Mouse (Mus musculus): Measurements from ENCODE around the gene Usp31. TPM values are rescaled to one million over a fixed set of nuclear protein-coding genes. Genes with fewer than 3 reads are reported as not detected.

Usp31 gene
- polyA plus RNA-seq, 1 experiment = 3.5 TPM

GRCm38 (mm10) chr7:121697170-121697569, 9.9 kb downstream of the Usp31 start:
- Histone ChIP-seq H3K4me3 (ENCODE audit: insufficient read depth, low read depth, low read length) (no peak overlapping the region), H3K27ac (replicated peaks; ENCODE audit: low read depth, low read length) (no peak overlapping the region), H3K4me1 (ENCODE audit: control insufficient read depth, insufficient read depth, insufficient read length, low read length) (peaks cover 6% of the 10 kb centered on the region; the same call in 1 of the 2 replicates)

GRCm38 (mm10) chr7:121691803-121692202, 15.2 kb downstream of the Usp31 start:
- Histone ChIP-seq H3K27ac (replicated peaks; ENCODE audit: low read depth, low read length) (no peak overlapping the region), H3K4me1 (ENCODE audit: control insufficient read depth, insufficient read depth, insufficient read length, low read length) (no peaks in the 10 kb centered on the region; the same call in 1 of the 2 replicates), H3K4me3 (ENCODE audit: insufficient read depth, low read depth, low read length) (no peak overlapping the region)

- H3K27ac ChIP-seq (replicated peaks; ENCODE audit: low read depth, low read length) = no peak overlapping the region
- no peak overlapping the region for H3K4me3 ChIP-seq (ENCODE audit: insufficient read depth, low read depth, low read length)
- no peaks in the 10 kb centered on the region; the same call in 1 of the 2 replicates for H3K4me1 ChIP-seq (ENCODE audit: control insufficient read depth, insufficient read depth, insufficient read length, low read length)
Measured at GRCm38 (mm10) chr7:121689338-121689737, 17.7 kb downstream of the Usp31 start.

GRCm38 (mm10) chr7:121685140-121685984, 21.7 kb downstream of the Usp31 start:
- no peak overlapping the region for H3K4me3 ChIP-seq (ENCODE audit: insufficient read depth, low read depth, low read length)
- H3K4me1 ChIP-seq (ENCODE audit: control insufficient read depth, insufficient read depth, insufficient read length, low read length) = no peaks in the 10 kb centered on the region; the same call in 1 of the 2 replicates
- H3K27ac ChIP-seq (replicated peaks; ENCODE audit: low read depth, low read length) = no peak overlapping the region

GRCm38 (mm10) chr7:121681191-121681590, 25.9 kb downstream of the Usp31 start:
- Histone ChIP-seq H3K4me3 (ENCODE audit: insufficient read depth, low read depth, low read length) (no peak overlapping the region), H3K27ac (replicated peaks; ENCODE audit: low read depth, low read length) (no peak overlapping the region), H3K4me1 (ENCODE audit: control insufficient read depth, insufficient read depth, insufficient read length, low read length) (no peaks in the 10 kb centered on the region)

GRCm38 (mm10) chr7:121677105-121677753, 29.8 kb downstream of the Usp31 start:
- Histone ChIP-seq H3K4me1 (ENCODE audit: control insufficient read depth, insufficient read depth, insufficient read length, low read length) (no peaks in the 10 kb centered on the region), H3K27ac (replicated peaks; ENCODE audit: low read depth, low read length) (no peak overlapping the region), H3K4me3 (ENCODE audit: insufficient read depth, low read depth, low read length) (no peak overlapping the region)

- H3K4me1 ChIP-seq (ENCODE audit: control insufficient read depth, insufficient read depth, insufficient read length, low read length) = no peaks in the 10 kb centered on the region
- H3K27ac ChIP-seq (replicated peaks; ENCODE audit: low read depth, low read length) = no peak overlapping the region
- H3K4me3 ChIP-seq (ENCODE audit: insufficient read depth, low read depth, low read length) = no peak overlapping the region
Measured at GRCm38 (mm10) chr7:121660705-121661104, 46.3 kb downstream of the Usp31 start.

- no peak overlapping the region for H3K27ac ChIP-seq (replicated peaks; ENCODE audit: low read depth, low read length)
- H3K4me3 ChIP-seq (ENCODE audit: insufficient read depth, low read depth, low read length) = no peak overlapping the region
Measured at GRCm38 (mm10) chr7:121658866-121659265, 48.2 kb downstream of the Usp31 start.

GRCm38 (mm10) chr7:121654675-121655074, 52.4 kb downstream of the Usp31 start:
- Histone ChIP-seq H3K27ac (replicated peaks; ENCODE audit: low read depth, low read length) (no peak overlapping the region), H3K4me3 (ENCODE audit: insufficient read depth, low read depth, low read length) (no peak overlapping the region), H3K4me1 (ENCODE audit: control insufficient read depth, insufficient read depth, insufficient read length, low read length) (no peaks in the 10 kb centered on the region)

More at GRCm38 (mm10) chr7:121658866-121659265, 48.2 kb downstream of the Usp31 start:
- no peaks in the 10 kb centered on the region for H3K4me1 ChIP-seq (ENCODE audit: control insufficient read depth, insufficient read depth, insufficient read length, low read length)

GRCm38 (mm10) chr7:121652629-121653028, 54.4 kb downstream of the Usp31 start:
- no peak overlapping the region for H3K27ac ChIP-seq (replicated peaks; ENCODE audit: low read depth, low read length)
- H3K4me3 ChIP-seq (ENCODE audit: insufficient read depth, low read depth, low read length) = no peak overlapping the region
- H3K4me1 ChIP-seq (ENCODE audit: control insufficient read depth, insufficient read depth, insufficient read length, low read length) = no peaks in the 10 kb centered on the region

GRCm38 (mm10) chr7:121650724-121651123, 56.3 kb downstream of the Usp31 start:
- no peak overlapping the region for H3K4me3 ChIP-seq (ENCODE audit: insufficient read depth, low read depth, low read length)
- H3K4me1 ChIP-seq (ENCODE audit: control insufficient read depth, insufficient read depth, insufficient read length, low read length) = no peaks in the 10 kb centered on the region
- no peak overlapping the region for H3K27ac ChIP-seq (replicated peaks; ENCODE audit: low read depth, low read length)

- Histone ChIP-seq H3K4me3 (ENCODE audit: insufficient read depth, low read depth, low read length) (peak overlapping the region; percentile 18; the same call in 1 of the 2 replicates), H3K27ac (replicated peaks; ENCODE audit: low read depth, low read length) (no peak overlapping the region), H3K4me1 (ENCODE audit: control insufficient read depth, insufficient read depth, insufficient read length, low read length) (no peaks in the 10 kb centered on the region)
Measured at GRCm38 (mm10) chr7:121640998-121641762, 65.9 kb downstream of the Usp31 start.

- no peak overlapping the region for H3K4me3 ChIP-seq (ENCODE audit: insufficient read depth, low read depth, low read length)
- H3K4me1 ChIP-seq (ENCODE audit: control insufficient read depth, insufficient read depth, insufficient read length, low read length) = no peaks in the 10 kb centered on the region
- no peak overlapping the region for H3K27ac ChIP-seq (replicated peaks; ENCODE audit: low read depth, low read length)
Measured at GRCm38 (mm10) chr7:121636732-121637131, 70.3 kb downstream of the Usp31 start.

- no peak overlapping the region for H3K4me3 ChIP-seq (ENCODE audit: insufficient read depth, low read depth, low read length)
- H3K27ac ChIP-seq (replicated peaks; ENCODE audit: low read depth, low read length) = no peak overlapping the region
- H3K4me1 ChIP-seq (ENCODE audit: control insufficient read depth, insufficient read depth, insufficient read length, low read length) = no peaks in the 10 kb centered on the region
Measured at GRCm38 (mm10) chr7:121634236-121634635, 72.8 kb downstream of the Usp31 start.

GRCm38 (mm10) chr7:121622835-121623420, 84.1 kb downstream of the Usp31 start:
- Histone ChIP-seq H3K4me1 (ENCODE audit: control insufficient read depth, insufficient read depth, insufficient read length, low read length) (no peaks in the 10 kb centered on the region), H3K4me3 (ENCODE audit: insufficient read depth, low read depth, low read length) (no peak overlapping the region), H3K27ac (replicated peaks; ENCODE audit: low read depth, low read length) (no peak overlapping the region)

All from brown adipose tissue, adult 24 weeks (tissue).